Mouse (Mus musculus) ES-CJ7 (cell line): ENCODE measurements around the gene Kcnq5.

Experiments
- DNase-seq: peaks from one replicate; pipeline ENCODE4 v3.0.0; 2011; ENCODE audit warnings: low read depth, low spot score

The Kcnq5 gene

DNA sequence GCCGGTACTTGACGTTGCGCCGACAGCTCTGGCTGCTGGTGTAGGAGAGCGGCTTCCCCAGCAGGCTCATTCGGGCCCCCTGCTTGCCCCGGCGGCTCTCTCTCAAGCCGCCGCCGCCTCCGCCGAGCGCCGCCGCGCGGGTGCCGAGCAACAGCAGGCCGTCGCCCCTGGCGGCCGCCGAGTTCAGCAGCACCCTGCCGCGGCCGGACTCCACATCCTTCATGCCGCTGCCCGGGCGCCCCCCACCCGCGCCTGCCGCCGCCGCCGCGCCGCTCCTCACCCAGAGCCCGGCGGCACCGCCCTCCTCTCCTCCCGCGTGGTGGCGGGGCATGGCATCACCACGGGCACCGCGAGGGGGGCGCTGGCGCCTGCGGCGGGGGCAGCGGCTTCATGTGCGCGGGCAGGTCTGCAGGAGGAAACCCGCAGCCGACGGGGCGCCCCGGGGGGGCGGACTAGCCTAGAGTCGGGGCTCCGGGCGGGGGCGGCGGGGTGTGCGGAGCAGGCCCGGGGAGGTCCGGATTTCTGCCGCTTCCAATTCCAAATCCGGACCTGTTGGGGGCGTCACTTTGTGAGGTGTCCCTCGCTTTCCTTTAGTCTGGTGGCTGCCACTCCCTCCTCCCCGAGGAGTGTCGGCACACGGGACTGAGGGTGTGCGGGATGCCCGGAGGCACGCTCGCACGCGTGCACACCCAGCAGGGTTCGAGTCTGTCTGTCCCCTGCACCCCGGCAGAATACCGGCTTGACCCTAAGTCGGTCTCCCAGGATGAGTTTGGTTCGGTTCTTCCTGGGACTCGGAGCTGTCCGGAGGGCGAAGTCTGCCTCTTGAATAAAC is at the start of gene Kcnq5:
Gene Kcnq5, minus strand, starts transcription at position 692 of the 832 bp plus-strand sequence.
- DNase-seq = peak; percentile 50

DNA sequence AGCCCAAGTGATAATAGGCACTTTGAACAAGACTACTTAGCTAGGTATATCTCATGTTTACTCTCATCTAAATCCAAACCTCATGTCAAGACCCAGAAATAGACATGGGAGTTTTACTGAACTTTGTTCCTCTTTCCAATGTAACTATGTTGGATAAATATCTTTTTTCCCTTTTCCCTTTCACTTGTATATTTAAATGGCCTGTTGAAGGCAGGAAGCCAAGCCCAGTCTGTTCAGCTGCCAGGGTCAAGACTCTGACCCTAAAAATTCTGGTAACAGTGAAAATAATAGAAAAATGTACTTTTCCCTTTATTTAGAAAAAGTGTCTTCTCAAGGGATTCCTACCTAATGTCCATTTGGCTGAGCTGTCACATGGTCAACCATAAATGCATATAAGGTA is 18.0 kb upstream of the Kcnq5 start:
- no peak for DNase-seq

DNA sequence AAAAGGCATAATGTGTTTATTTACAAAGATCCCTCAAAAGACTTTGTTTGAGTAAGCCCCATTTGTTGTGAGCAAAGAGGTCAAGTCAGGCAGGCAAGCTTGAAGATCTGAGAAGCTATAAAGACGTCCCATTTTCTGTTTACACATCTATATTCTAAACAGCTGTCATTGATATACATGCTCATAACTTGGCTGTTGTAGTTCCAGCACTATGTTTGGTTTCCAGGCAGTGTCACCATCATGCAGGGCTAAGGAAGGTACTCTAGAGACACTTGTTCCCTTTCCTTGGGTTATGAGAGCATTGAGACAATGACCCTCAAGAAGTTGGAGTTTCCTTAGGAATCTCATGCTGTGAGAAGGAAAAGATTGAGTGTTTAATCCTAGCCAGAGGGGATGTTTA is 17.6 kb upstream of the Kcnq5 start:
- no peak for DNase-seq

DNA sequence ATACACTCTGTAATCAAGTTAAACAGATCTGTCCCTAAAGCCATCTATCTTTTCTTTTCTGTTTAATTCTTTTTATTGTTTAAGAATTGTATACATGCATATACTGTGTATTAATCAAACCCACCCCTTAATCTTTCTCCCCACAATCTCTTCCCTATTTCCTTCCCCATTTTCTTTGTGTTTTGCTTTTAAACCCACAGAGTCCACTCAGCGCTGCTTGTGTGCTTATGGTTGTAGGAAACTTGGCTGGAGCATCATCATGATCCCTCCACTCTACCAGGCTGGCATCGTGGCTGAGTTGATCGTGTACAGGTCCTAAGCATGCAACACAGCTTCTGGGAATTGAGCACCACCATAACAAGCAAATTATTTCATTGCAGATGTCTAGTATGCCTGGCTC is 12.3 kb upstream of the Kcnq5 start:
- DNase-seq = no peak

DNA sequence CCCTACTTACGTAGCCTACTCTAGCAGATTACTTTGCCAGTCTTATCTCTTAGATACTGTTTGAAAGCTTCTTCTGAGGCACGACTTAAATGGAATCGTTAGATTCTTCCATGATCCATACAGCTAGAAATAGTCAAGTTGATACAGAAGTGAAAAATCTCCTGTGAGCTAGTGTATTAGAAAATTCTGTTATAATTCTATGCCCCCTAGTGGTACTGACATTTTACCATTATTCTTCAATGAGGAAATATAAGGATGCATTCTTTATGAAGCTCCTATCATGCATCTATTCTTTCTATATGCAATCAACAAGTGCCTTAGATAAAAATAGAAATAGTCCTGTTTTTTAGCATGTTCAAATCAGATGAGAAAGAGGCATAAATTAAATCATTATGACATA is 5.4 kb upstream of the Kcnq5 start:
- DNase-seq = no peak

DNA sequence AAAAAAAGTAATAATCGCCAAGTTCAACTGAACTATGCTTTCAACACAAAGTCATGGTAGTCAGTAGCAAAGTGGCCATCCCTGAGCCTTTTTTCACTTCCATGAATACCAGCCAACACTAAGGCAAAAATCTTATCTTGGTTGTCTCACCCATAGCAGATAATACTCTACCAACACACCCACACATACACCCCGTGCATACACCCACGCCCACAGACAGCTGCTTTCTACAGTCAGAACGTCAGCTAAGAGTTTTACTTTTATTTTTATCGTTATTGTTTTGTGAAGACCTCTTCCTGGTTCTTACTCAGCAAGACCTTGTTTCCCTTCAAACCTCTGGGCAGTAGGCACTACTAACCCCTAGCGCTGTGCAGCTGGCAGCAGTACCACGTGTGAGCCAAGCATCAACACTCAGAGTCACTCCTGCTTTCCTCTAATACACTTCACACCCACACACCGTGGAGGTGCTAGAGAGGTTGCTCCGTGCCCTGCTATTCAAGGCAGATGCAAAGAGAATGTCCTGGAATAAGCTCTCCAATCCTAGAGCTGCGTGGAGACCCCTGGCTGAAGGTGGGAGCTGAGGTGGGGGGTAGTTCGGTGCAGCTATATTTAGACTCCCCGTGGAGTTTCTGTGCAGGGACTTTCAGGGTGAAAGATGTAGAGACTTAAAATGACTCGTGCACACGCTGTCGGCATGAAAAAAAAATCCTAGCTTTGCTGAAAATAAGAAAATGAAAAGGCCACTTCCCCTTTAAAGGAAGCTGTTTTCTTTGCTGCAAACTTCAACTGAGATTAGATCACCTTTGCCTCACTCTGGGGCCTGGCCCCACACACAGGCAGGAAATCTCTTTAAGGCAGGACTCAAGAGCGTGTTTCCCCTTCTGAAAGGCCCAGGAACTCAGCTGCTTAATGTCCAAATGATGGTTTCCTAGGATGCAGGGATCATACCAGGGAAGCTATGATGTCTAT is 1.4 kb upstream of the Kcnq5 start:
- DNase-seq = no peak

DNA sequence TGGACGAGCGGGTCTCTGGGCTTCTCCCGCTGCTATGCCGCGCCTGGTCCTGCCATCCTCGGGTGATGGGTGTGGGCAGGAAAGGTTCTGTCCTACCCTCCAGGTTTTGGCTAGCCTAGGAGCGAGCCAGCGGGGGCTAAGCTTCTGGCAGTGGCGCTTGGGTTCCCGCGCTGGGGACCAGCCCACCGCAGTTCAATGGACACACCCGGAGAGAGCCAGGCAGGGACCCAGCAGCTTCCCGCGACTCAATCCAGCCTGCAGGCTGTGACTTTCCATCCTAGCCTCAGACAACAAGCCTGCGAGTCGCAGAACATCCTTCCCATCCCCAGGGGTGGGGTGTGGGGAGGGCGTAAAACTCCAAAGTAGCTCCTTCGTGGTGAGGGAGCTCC is 335 bp upstream of the Kcnq5 start:
- DNase-seq = peak; percentile 21

DNA sequence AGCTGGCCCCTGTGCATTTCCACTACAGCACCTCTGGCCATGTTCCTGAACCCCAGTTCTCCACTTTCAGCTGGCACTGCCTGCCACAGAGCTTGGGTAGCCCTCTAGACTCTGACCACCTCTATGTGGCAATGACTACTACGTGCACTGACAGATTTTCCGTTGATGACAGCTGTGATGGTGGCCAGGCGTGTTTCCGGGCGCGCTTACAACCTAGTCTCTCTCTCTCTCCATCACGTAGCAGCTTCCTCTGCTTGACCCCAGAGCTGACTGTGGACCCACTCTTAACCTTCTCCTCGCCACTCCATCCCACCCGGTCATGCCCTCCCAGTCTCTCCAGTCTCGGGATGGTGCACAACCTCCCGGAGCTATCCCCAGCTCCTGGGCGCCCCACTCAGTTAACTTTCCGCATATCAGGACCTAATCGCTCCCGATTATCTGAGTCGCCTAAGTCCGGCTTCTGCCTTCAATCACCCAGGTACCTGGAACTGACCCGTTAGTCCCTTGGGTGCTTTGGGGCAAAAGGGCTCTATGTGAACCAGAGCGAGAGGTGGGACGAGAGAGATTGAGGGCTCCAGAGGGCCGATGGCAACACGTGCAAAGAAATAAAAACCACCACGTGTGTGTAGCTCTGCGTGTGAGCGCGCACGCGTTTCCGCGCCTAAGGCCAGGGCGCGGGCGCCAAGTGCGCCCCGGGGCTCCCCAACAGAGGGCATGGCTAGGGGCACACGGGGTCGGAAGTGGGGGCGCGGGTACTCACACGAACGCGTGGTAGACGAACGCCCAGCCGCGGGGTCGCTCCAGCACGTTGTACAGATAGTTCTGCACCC is 1.1 kb downstream of the Kcnq5 start:
- peak; percentile 54 for DNase-seq

DNA sequence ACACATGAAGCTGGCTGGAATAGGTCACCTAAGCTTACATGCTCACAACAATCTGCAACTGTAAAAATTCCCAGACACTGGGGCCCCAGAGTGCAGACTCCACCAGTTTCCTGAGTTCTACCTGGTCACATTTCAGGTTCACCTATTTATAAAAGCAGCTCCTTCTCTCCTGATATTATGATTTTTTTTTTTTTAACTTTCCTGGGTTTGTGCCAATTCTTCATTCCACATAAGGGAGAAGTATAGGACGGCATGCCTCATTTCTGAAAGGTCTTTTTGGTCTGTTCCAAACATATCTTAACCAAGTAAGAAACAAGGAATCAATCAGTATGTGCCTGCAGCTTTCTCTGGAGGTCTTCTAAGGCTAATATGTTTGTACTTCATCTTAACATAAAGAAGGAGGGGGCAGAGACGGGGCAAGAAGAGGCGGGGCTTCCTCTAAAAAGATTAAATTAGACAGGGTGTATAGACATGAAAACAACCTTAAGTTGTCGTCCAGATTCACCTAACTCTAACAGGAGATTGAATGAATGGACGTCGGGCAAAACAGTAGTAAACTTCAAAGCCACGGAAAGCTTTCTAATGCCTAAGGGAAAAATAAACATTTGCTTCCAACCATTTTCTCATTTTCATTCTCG is 2.0 kb downstream of the Kcnq5 start:
- DNase-seq = no peak

DNA sequence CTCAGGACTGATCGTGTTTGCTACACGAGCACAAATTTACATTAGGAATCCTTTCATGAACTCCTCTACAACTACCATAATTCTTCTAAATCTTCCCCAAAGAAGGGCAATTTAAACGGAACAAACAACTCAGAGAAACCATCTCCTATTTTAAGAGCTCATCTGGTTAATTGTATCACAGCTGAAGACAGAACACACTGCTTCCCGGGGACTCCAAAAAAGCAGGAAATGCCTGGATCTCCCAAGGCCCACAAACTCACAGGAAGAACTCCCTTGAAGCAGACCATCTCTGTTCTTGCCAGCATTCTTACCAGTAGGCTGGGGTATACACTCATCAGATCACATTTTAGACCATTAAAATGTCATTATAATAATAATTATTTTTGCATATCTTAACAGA is 3.7 kb downstream of the Kcnq5 start:
- DNase-seq = no peak

DNA sequence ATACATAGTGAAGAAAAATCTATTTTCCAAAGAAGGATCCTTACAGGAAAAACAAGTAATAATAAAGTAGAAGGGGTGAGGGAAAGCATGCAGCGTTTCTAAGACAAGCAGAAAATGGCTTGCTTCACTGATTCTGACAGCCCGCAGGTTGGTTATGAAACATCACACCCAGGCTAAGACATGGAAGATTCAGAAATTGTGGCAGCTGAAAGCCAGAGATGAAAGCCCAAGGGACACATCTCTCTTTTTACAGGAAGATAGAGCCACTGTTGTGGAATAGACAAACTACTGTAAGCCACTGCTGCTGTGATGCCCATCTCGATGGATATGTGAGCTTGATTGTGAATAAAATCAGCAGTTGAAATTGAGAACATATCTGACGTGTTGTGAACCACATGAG is 20.9 kb downstream of the Kcnq5 start:
- DNase-seq = no peak

DNA sequence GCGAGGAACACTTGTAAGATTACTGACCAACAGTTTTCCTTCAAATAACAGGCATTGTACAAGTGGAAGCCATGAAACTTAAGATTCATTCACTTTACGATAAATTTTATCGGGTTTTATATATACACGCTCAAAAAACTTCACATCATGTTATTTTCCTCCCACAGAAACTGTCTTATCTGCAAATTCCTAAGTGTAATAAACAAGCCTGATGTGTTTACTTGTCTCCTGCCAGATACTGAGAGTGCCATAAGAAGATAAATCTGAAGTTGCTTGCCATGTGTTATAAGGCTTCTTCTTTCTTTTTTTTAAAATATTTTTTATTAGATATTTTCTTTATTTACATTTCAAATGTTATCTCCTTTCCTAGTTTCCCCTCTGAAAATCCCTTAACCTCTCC is 34.6 kb downstream of the Kcnq5 start:
- no peak for DNase-seq

DNA sequence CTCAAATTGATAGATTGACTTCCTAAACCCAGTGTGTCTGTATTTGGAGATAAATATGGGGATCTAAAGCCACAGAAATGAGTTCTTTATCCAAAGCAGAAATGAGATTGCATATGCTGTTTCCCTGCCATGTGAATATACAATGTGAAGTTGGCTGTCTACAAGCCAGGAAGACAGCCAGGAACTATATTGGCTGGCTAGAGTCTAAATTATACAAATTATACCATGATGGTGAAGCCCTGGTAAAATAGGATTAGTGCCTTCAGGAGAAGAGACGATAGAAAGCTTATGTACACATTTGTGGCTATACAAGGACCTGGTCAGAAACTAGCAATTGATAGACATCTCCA is 38.5 kb downstream of the Kcnq5 start:
- no peak for DNase-seq

DNA sequence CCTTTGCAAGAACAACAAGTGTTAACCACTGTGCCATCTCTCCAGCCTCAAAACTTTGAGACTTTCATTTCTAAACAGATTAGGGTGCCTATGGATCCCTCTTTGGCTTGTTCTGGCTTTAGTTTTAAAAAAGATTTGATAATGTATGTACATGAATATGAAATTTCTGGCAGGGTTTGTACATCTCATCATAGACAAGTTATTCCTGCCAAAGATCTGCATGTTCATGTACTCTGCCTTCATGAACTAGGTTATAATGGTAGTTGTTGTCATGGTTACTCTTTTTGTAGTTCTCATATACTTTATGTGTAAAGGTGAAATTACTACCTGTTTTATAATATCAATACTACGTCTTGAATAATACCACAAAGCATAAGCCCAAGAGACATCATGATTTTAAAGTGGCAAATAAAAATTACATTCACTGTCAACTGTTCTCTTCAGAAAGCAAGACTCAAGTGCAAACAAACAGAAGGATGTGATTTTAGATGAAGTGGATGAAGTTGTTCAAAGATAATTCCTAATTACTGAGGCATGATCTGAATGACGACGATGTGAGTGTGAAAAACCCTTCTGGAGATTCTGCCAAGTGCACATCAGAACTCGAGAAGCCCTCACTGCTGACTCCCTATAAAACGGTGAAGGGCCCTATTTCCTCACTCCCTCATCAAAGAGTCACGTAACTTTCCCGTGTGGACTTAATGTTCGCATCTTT is 39.0 kb downstream of the Kcnq5 start:
- DNase-seq = no peak

DNA sequence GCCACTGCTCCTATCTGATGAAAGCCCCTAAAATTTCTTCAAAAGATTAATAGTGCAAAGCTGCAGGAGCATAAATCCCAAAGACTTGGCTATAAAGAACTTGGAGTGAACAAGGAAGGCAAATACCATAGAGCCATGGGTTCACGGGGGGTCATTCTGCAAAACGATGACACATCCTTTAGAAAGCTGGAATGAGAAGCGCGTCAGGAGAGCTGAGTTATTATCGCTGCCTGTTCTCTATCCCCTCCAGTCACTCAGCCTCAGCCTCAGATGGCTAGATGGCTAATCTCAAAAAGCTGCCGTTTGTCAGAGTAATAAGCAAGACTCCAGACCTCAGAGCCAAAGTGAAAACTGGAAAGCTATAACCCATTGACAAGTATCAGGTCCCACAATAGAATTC is 42.5 kb downstream of the Kcnq5 start:
- no peak for DNase-seq

DNA sequence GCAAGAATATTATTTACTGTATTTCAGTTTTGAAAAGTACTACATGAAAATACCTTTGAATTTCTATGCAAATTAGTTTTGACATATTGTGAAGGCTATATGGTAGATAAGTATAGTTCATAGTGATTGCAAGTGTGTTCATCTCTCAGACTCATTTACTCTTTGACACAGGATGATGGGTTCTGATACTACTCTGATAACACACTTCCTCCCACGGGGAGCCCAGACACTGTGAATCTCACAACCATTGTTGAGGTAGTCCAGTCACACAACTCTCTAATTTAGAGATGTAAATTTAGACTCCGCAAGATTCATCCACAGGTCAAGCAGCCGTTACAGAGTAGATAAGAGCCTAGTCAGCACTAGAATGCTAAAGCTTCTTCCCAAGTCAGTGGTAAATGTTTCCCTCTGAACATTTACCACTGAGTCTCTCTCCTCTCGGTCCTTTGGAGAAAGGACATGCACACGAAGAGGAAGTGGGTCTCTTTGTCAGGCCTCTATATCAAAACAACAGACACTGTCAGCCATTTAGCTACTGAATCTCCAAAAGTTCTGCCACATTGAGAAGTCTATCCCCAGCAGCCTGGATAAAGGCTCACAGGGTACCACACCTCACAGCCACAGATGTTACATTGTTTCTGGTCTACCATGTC is 65.5 kb downstream of the Kcnq5 start:
- DNase-seq = no peak

DNA sequence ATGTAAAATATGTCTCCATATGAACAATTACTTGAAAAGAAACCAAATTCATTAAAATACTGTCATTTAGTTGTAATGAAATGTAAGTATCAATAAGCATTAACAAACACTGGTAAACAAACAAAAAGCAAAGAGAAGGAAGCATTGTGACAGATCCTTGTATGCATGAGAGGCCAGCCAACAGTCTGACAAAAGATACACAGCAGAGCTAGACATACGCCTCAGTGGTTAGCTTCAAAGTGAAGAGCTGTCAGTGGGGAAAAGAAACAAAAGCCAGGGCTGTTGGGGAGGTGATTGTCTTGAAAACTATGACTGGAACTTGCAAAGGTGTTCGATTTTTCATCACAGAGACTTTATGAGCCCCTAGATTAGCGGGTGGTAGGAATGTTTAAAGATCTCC is 78.0 kb downstream of the Kcnq5 start:
- DNase-seq = no peak

DNA sequence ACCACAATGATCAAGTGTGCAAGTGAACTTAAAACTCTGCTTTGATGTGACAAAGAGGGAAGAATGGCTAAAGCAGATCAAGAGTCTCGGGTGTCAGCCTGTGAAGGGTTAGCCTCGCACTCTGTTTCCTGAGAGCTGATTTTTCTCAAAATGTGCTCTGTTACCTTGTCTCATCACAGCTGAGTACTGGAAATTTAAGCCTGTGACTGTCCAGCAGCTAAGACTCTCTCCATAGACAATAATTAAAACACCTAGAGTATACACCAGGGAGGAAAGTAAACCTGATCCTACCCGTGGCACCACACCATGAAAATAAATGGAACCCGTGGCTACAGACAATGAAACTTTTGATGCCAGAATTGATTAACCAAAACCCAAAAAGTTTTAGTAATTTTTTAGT is 90.9 kb downstream of the Kcnq5 start:
- no peak for DNase-seq

DNA sequence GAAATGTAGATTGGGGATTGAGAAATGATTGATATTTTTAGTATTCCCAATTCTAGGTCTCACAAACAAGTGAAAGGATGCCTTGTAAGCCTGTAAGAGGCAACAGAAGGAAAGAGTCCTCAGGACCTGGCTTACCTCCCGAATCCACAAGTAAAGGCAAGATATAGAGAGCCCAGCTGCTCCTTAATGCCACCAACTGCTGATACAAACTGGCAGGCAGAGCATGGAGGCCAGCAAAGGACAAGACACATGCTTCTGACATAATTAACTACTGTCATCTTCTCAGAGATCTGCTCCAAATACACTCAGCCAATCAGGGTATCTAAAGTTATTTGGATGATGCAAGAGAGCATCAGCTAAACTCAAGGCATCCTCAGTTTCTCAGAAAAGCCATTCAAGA is 93.3 kb downstream of the Kcnq5 start:
- no peak for DNase-seq

DNA sequence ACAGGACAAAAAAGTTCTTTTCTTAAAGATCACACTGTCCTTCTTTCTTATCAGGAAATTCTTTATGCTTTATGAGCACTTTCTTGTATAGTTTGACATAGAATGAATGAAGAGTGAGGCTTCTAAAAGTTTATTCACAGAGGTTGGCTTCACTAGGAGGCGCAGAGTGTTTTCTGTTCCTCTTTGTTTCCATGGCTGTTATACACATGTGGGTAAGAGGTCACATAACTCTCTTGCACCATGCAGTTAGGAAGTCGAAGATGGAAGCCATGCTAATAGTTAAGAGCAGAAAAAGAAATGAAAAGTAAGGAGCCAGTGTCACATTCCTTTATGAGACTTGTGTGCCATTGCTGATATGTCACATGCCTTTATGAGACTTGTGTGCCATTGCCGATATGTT is 105.3 kb downstream of the Kcnq5 start:
- no peak for DNase-seq
